Mouse (Mus musculus): ENCODE measurements around the gene Gnai3. TPM values are rescaled to one million over a fixed set of nuclear protein-coding genes. Genes with fewer than 3 reads are reported as not detected.

The Gnai3 gene
- polyA plus RNA-seq, 1 experiment = 27.0 TPM

- Histone ChIP-seq H3K4me1 (ENCODE audit: control insufficient read depth, insufficient read depth, low read length) (no peaks in the 10 kb centered on the region; the same call in 1 of the 2 replicates), H3K4me3 (ENCODE audit: insufficient read depth, low read length) (no peak overlapping the region), H3K27ac (ENCODE audit: insufficient read depth, low read length) (no peak overlapping the region)
- TF ChIP-seq POLR2A (IDR thresholded peaks at IDR 0.05; ENCODE audit: extremely low read depth, insufficient read depth, low read length) (no peak), CTCF (IDR thresholded peaks at IDR 0.05; ENCODE audit: extremely low read depth, insufficient read depth, low read length) (no peak)
These were observed 24.8 kb downstream of the Gnai3 start for GRCm38 (mm10) chr3:108121101-108121500.

DNA sequence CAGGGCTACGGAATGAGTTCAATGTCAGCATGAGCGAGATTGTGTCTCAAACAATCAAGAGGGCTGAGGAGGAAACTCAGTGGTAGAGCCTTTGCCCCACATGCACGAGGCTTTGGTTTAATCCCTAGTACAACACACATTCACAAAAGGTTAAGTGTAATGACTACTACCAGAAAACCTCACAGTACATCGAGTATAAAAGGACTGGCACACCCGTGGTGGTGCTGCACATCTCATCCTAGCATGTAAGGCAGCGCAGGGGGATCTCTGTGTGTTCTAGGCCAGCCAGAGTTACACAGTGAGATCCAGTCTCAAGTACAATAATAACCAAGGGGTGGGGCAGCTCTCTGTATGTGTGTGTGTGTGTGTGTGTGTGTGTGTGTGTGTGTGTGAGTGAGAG, 28.5 kb downstream of the Gnai3 start:
- H3K27ac ChIP-seq (ENCODE audit: insufficient read depth, low read length) = no peak overlapping the region
- TF ChIP-seq POLR2A (IDR thresholded peaks at IDR 0.05; ENCODE audit: extremely low read depth, insufficient read depth, low read length) (no peak), CTCF (IDR thresholded peaks at IDR 0.05; ENCODE audit: extremely low read depth, insufficient read depth, low read length) (no peak)
- H3K4me3 ChIP-seq (ENCODE audit: insufficient read depth, low read length) = no peak overlapping the region
- peaks cover 2% of the 10 kb centered on the region; the same call in 1 of the 2 replicates for H3K4me1 ChIP-seq (ENCODE audit: control insufficient read depth, insufficient read depth, low read length)

- Histone ChIP-seq H3K4me1 (ENCODE audit: control insufficient read depth, insufficient read depth, low read length) (peaks cover 2% of the 10 kb centered on the region; the same call in 1 of the 2 replicates), H3K27ac (ENCODE audit: insufficient read depth, low read length) (no peak overlapping the region), H3K4me3 (ENCODE audit: insufficient read depth, low read length) (no peak overlapping the region)
- TF ChIP-seq POLR2A (IDR thresholded peaks at IDR 0.05; ENCODE audit: extremely low read depth, insufficient read depth, low read length) = no peak
- TF ChIP-seq CTCF (IDR thresholded peaks at IDR 0.05; ENCODE audit: extremely low read depth, insufficient read depth, low read length) = no peak
These were observed 32.2 kb downstream of the Gnai3 start for GRCm38 (mm10) chr3:108113591-108114289.

DNA sequence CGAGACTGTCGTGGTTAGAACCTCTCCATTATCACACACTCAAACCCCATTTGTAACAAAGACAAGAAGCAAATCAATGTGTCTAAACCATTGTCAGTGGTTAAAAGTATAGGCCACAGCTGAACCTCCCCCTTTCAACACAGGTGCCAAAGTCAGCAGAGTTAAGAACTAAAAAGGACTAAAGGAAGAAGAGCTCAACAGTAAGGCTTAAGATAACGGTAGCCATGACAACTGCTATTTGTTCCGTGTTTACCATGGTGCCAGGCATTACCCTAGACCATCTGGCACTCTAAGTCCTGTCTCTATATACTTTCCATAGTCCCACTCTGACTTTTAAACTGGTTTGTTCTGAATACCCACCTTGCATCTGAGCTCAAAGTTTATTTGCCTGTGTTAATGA, 33.3 kb downstream of the Gnai3 start:
- peaks cover 2% of the 10 kb centered on the region; the same call in 1 of the 2 replicates for H3K4me1 ChIP-seq (ENCODE audit: control insufficient read depth, insufficient read depth, low read length)
- no peak overlapping the region for H3K27ac ChIP-seq (ENCODE audit: insufficient read depth, low read length)
- TF ChIP-seq CTCF (IDR thresholded peaks at IDR 0.05; ENCODE audit: extremely low read depth, insufficient read depth, low read length) = no peak
- TF ChIP-seq POLR2A (IDR thresholded peaks at IDR 0.05; ENCODE audit: extremely low read depth, insufficient read depth, low read length) = no peak
- no peak overlapping the region for H3K4me3 ChIP-seq (ENCODE audit: insufficient read depth, low read length)

DNA sequence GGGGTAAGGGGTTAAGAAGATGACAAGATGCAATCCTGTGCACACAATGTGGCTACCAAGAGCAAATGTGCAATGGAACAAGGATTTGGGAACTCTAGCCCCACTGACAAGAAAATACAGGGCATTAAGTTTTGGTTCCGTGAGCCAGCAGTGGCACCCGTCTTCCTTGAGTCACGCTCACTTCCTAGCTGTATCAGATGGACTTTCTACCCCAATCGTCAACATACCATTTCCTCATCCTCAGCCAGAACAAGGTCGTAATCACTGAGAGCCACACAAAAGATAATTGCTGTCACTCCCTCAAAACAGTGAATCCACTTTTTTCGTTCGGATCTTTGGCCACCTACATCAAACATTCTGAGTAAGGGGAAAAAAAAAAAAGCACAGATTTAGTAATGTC, 33.7 kb downstream of the Gnai3 start:
- no peak overlapping the region for H3K4me3 ChIP-seq (ENCODE audit: insufficient read depth, low read length)
- H3K27ac ChIP-seq (ENCODE audit: insufficient read depth, low read length) = no peak overlapping the region
- H3K4me1 ChIP-seq (ENCODE audit: control insufficient read depth, insufficient read depth, low read length) = peaks cover 2% of the 10 kb centered on the region; the same call in 1 of the 2 replicates
- TF ChIP-seq POLR2A (IDR thresholded peaks at IDR 0.05; ENCODE audit: extremely low read depth, insufficient read depth, low read length) (no peak), CTCF (IDR thresholded peaks at IDR 0.05; ENCODE audit: extremely low read depth, insufficient read depth, low read length) (no peak)

GRCm38 (mm10) chr3:108111320-108111719, 34.6 kb downstream of the Gnai3 start:
- TF ChIP-seq CTCF (IDR thresholded peaks at IDR 0.05; ENCODE audit: extremely low read depth, insufficient read depth, low read length) (no peak), POLR2A (IDR thresholded peaks at IDR 0.05; ENCODE audit: extremely low read depth, insufficient read depth, low read length) (no peak)
- Histone ChIP-seq H3K27ac (ENCODE audit: insufficient read depth, low read length) (no peak overlapping the region), H3K4me1 (ENCODE audit: control insufficient read depth, insufficient read depth, low read length) (peaks cover 2% of the 10 kb centered on the region; the same call in 1 of the 2 replicates), H3K4me3 (ENCODE audit: insufficient read depth, low read length) (no peak overlapping the region)

DNA sequence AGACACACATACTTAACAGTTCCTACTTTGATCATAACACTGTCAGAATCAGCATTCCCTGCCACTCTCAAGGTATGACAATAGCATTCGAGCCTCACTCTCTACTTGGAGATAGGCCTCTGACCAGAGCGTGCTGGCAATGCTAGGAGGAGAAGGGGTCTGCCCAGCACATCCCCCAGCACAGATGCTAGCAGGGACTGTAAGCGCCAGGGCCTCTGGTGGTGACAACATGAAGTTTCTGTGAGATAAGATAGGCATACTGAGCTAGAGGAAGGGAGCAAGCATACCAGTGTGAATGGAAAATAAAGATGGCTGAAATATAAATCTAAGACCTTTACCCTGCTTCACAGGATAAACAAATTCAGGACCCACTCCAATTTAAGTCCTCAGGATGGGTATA, 40.7 kb downstream of the Gnai3 start:
- no peak overlapping the region for H3K27ac ChIP-seq (ENCODE audit: insufficient read depth, low read length)
- no peak for TF ChIP-seq CTCF (IDR thresholded peaks at IDR 0.05; ENCODE audit: extremely low read depth, insufficient read depth, low read length)
- no peak for TF ChIP-seq POLR2A (IDR thresholded peaks at IDR 0.05; ENCODE audit: extremely low read depth, insufficient read depth, low read length)
- H3K4me1 ChIP-seq (ENCODE audit: control insufficient read depth, insufficient read depth, low read length) = peaks cover 1% of the 10 kb centered on the region; the same call in 1 of the 2 replicates
- H3K4me3 ChIP-seq (ENCODE audit: insufficient read depth, low read length) = no peak overlapping the region

DNA sequence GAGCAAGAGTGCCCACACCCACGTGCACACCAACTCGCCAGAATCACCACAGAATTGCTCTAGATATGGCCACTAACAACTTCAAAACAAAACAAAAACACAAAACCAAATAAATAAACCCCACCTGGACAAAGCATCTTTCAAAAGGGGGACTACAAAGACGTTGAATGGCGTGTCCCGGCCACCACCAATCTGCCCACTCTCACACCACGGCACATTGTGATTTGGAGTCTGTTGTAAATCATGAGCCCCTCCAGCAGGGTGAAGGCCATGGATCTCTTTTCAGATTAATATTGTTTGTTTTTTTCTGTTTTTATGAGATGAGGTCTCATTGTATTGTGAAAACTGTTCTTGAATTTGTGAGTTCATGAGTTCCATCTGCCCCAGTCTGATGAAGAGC, 43.9 kb downstream of the Gnai3 start:
- peaks cover 1% of the 10 kb centered on the region; the same call in 1 of the 2 replicates for H3K4me1 ChIP-seq (ENCODE audit: control insufficient read depth, insufficient read depth, low read length)
- no peak overlapping the region for H3K4me3 ChIP-seq (ENCODE audit: insufficient read depth, low read length)
- H3K27ac ChIP-seq (ENCODE audit: insufficient read depth, low read length) = no peak overlapping the region
- no peak for TF ChIP-seq CTCF (IDR thresholded peaks at IDR 0.05; ENCODE audit: extremely low read depth, insufficient read depth, low read length)
- no peak for TF ChIP-seq POLR2A (IDR thresholded peaks at IDR 0.05; ENCODE audit: extremely low read depth, insufficient read depth, low read length)

- no peak overlapping the region for H3K27ac ChIP-seq (ENCODE audit: insufficient read depth, low read length)
- H3K4me3 ChIP-seq (ENCODE audit: insufficient read depth, low read length) = no peak overlapping the region
- TF ChIP-seq POLR2A (IDR thresholded peaks at IDR 0.05; ENCODE audit: extremely low read depth, insufficient read depth, low read length) = no peak
- no peak for TF ChIP-seq CTCF (IDR thresholded peaks at IDR 0.05; ENCODE audit: extremely low read depth, insufficient read depth, low read length)
- H3K4me1 ChIP-seq (ENCODE audit: control insufficient read depth, insufficient read depth, low read length) = peaks cover 1% of the 10 kb centered on the region; the same call in 1 of the 2 replicates
These were observed 44.4 kb downstream of the Gnai3 start for GRCm38 (mm10) chr3:108101594-108101993.

DNA sequence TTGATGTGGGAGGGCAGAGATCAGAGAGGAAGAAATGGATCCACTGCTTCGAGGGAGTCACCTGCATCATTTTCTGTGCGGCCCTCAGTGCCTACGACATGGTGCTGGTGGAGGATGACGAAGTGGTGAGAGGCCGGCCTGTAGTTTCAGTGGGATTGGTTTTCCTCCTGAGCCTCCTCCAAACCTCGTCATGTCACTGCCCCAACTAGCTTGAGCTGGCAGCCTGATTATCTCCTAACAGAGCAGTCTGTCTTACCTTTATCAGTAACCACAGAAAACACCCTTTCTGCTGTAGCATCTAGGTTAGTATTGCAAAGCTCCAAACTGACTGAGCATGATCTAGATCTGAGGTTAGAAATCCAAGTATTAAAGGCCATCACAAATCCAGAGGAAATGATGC, 47.6 kb downstream of the Gnai3 start:
- TF ChIP-seq POLR2A (IDR thresholded peaks at IDR 0.05; ENCODE audit: extremely low read depth, insufficient read depth, low read length) = no peak
- Histone ChIP-seq H3K27ac (ENCODE audit: insufficient read depth, low read length) (no peak overlapping the region), H3K4me1 (ENCODE audit: control insufficient read depth, insufficient read depth, low read length) (peaks cover 1% of the 10 kb centered on the region; the same call in 1 of the 2 replicates)

More for the DNA sequence above, 47.6 kb downstream of the Gnai3 start:
- no peak overlapping the region for H3K4me3 ChIP-seq (ENCODE audit: insufficient read depth, low read length)

Data from cortical plate, adult 2 months (tissue).